ENCODE assay signal across 9 mouse cellular contexts in the genomic region with DNA sequence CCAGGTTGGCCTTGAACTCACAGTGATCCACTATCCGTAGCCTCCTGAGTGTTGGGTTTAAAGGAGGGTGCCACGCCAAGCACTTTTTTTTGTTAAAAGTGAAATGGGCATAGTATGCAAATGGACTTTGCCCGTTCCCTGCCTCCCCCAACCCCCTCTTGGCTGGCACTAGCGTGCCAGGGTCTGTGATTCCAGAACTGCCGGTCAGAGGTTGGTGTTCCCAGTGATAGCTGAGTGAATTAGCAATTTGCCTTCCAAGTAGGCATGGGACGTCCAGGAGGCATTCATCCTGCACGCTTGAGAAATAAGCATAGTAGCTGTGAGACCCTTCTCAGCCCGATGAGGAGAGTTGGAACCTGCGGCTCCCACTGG. TPM values are rescaled to one million over a fixed set of nuclear protein-coding genes. Genes with fewer than 3 reads are reported as not detected.
DNase-seq lines count a peak whose midpoint lies in the region; ATAC-seq and TF ChIP-seq lines count a peak whose summit lies in the region.
"Had no signal": no experiment of that assay in that cellular context is flagged by ENCODE, and none has a peak within 500 bp of the region (broad histone marks: within the 10 kb centered on the region; RNA-seq: fewer than 3 reads in every experiment).

No protein-coding gene starts in this region.

- DNase-seq in layer of hippocampus, adult 2 months (ENCODE audit: low spot score in 2 of 2) = no peak
- DNase-seq in layer of hippocampus, adult 9-10 months (ENCODE audit: low spot score) = no peak
- DNase-seq in kidney, postnatal 14 days = peak; percentile 82
- no peak for DNase-seq in gastrocnemius, postnatal 25 days
- DNase-seq in ovary, postnatal 10 days (ENCODE audit: low spot score) = no peak
- no peak for DNase-seq in cerebellum, adult 9-10 months

- peak overlapping the region; percentile 76 for H3K9ac ChIP-seq in forebrain, embryonic 13.5 days
- peak overlapping the region; percentile 59; the same call in 1 of the 2 replicates for H3K9ac ChIP-seq in neural tube, embryonic 12.5 days

- H3K36me3 ChIP-seq in forebrain, embryonic 13.5 days (ENCODE audit: poor library complexity, severe bottlenecking) = no peaks in the 10 kb centered on the region
- no peaks in the 10 kb centered on the region for H3K36me3 ChIP-seq in neural tube, embryonic 12.5 days

- ATAC-seq in forebrain, embryonic 13.5 days = peak; percentile 5; the same call in 1 of the 2 replicates
- no peak for ATAC-seq in neural tube, embryonic 12.5 days (ENCODE audit: low FRiP score, low read depth)

- H3K4me2 ChIP-seq in forebrain, embryonic 13.5 days = peak overlapping the region; percentile 89
- H3K4me2 ChIP-seq in neural tube, embryonic 12.5 days (replicated peaks) = peak overlapping the region; percentile 92

- H3K27me3 ChIP-seq in forebrain, embryonic 13.5 days = no peaks in the 10 kb centered on the region
- H3K27me3 ChIP-seq in neural tube, embryonic 12.5 days (replicated peaks) = 0 out of 2 replicates have a peak, but pooled peaks cover 2% of the 10 kb centered on the region
- H3K27me3 ChIP-seq: Patski had no signal

- peak overlapping the region; percentile 78 for H3K4me3 ChIP-seq in layer of hippocampus, adult 2 months
- peak overlapping the region; percentile 71 for H3K4me3 ChIP-seq in forebrain, embryonic 13.5 days
- peak overlapping the region; percentile 58 for H3K4me3 ChIP-seq in neural tube, embryonic 12.5 days

- peaks cover 8% of the 10 kb centered on the region; the same call in 1 of the 2 replicates for H3K4me1 ChIP-seq in forebrain, embryonic 13.5 days
- H3K4me1 ChIP-seq in neural tube, embryonic 12.5 days = 0 out of 2 replicates have a peak, but pooled peaks cover 3% of the 10 kb centered on the region

- H3K27ac ChIP-seq in layer of hippocampus, adult 2 months = no peak overlapping the region
- H3K27ac ChIP-seq in forebrain, embryonic 13.5 days = no peak overlapping the region
- no peak overlapping the region for H3K27ac ChIP-seq in neural tube, embryonic 12.5 days

- 30% methylated on average over 9 of the region's 9 CpGs for WGBS in forebrain, embryonic 13.5 days
- WGBS in neural tube, embryonic 12.5 days = 43% methylated on average over 9 of the region's 9 CpGs

- no peak for TF ChIP-seq CTCF in layer of hippocampus, adult 2 months (conservative IDR thresholded peaks at IDR 0.05)

- no peaks in the 10 kb centered on the region for H3K9me3 ChIP-seq in forebrain, embryonic 13.5 days (replicated peaks)
- H3K9me3 ChIP-seq in neural tube, embryonic 12.5 days = no peaks in the 10 kb centered on the region

RNA-seq across cellular contexts. Expression of gene Xylb, which starts 0.9 kb away (rescaled TPM):
- total RNA-seq in layer of hippocampus, adult 2 months (2021) = 1 to 10 TPM; 4.9 to 5.1 TPM
- polyA plus RNA-seq in forebrain, embryonic 13.5 days (2015; fragmentation: Nextera tagmentation; extraction: Ambion mirVana) = 5.7 and 6.2 TPM in 2 replicates
- polyA plus RNA-seq in neural tube, embryonic 12.5 days (2016; fragmentation: Nextera tagmentation; extraction: Ambion mirVana) = 4.5 and 6.5 TPM in 2 replicates
- under 1 TPM; 0.08 to 0.48 TPM for total RNA-seq in gastrocnemius, postnatal 25 days (2021)

RNA-seq across cellular contexts. Expression of gene Slc22a14, which starts 7.3 kb away (rescaled TPM):
- not detected for total RNA-seq in layer of hippocampus, adult 2 months (2021)
- not detected in 2 replicates for polyA plus RNA-seq in forebrain, embryonic 13.5 days (2015; fragmentation: Nextera tagmentation; extraction: Ambion mirVana)
- polyA plus RNA-seq in neural tube, embryonic 12.5 days (2016; fragmentation: Nextera tagmentation; extraction: Ambion mirVana) = not detected in 2 replicates
- total RNA-seq in gastrocnemius, postnatal 25 days (2021) = not detected

RNA-seq across cellular contexts. Expression of gene Myd88, which starts 16.8 kb away (rescaled TPM):
- total RNA-seq in layer of hippocampus, adult 2 months (2021) = 1 to 10 TPM; 5.4 to 5.7 TPM
- 3.8 and 5.4 TPM in 2 replicates for polyA plus RNA-seq in forebrain, embryonic 13.5 days (2015; fragmentation: Nextera tagmentation; extraction: Ambion mirVana)
- polyA plus RNA-seq in neural tube, embryonic 12.5 days (2016; fragmentation: Nextera tagmentation; extraction: Ambion mirVana) = 6.1 and 6.4 TPM in 2 replicates
- 1 to 10 TPM; 4.3 to 5.0 TPM for total RNA-seq in gastrocnemius, postnatal 25 days (2021)

RNA-seq across cellular contexts. Expression of gene Acaa1a, which starts 18.6 kb away (rescaled TPM):
- 10 to 100 TPM; 77.9 to 83.1 TPM for total RNA-seq in layer of hippocampus, adult 2 months (2021)
- 82.8 and 97.0 TPM in 2 replicates for polyA plus RNA-seq in forebrain, embryonic 13.5 days (2015; fragmentation: Nextera tagmentation; extraction: Ambion mirVana)
- polyA plus RNA-seq in neural tube, embryonic 12.5 days (2016; fragmentation: Nextera tagmentation; extraction: Ambion mirVana) = 87.6 and 91.8 TPM in 2 replicates
- 10 to 100 TPM; 38.3 to 40.9 TPM for total RNA-seq in gastrocnemius, postnatal 25 days (2021)

RNA-seq across cellular contexts. Expression of gene Oxsr1, which starts 35.8 kb away (rescaled TPM):
- total RNA-seq in layer of hippocampus, adult 2 months (2021) = 10 to 100 TPM; 30.2 to 31.2 TPM
- 12.9 and 13.0 TPM in 2 replicates for polyA plus RNA-seq in forebrain, embryonic 13.5 days (2015; fragmentation: Nextera tagmentation; extraction: Ambion mirVana)
- 18.8 and 19.9 TPM in 2 replicates for polyA plus RNA-seq in neural tube, embryonic 12.5 days (2016; fragmentation: Nextera tagmentation; extraction: Ambion mirVana)
- 10 to 100 TPM; 42.5 to 43.1 TPM for total RNA-seq in gastrocnemius, postnatal 25 days (2021)
